In genomic region chr13:102837427-102837826, GRCm38 (mm10) we compare ENCODE assay signal across 21 mouse cellular contexts.
"Had no signal": no experiment of that assay in that cellular context is flagged by ENCODE, and none has a peak within 500 bp of the region (broad histone marks: within the 10 kb centered on the region; RNA-seq: fewer than 3 reads in every experiment).

No protein-coding gene starts in this region.

- H3K27ac ChIP-seq: kidney, postnatal 0 days; limb, embryonic 12.5 days; limb, embryonic 15.5 days; liver, embryonic 14.5 days; lung, embryonic 15.5 days; midbrain, embryonic 12.5 days; neural tube, embryonic 13.5 days; stomach, postnatal 0 days had no signal

- ATAC-seq: intestine, postnatal 0 days; liver, postnatal 0 days; midbrain, embryonic 16.5 days had no signal

- H3K4me3 ChIP-seq: limb, embryonic 12.5 days; limb, embryonic 15.5 days; lung, embryonic 15.5 days; midbrain, embryonic 12.5 days; myocyte; neural tube, embryonic 13.5 days had no signal

- DNase-seq: kidney, adult 2 months; kidney, postnatal 25 days; left cerebral cortex, postnatal 4 days; liver, postnatal 0 days; lung, postnatal 10 days; lung, postnatal 4 days; retina, postnatal 1 day; right cerebral cortex, postnatal 14 days; right cerebral cortex, postnatal 4 days; thymus, postnatal 25 days had no signal
